Mouse (Mus musculus): Measurements from ENCODE around the gene Olfr224. TPM values are rescaled to one million over a fixed set of nuclear protein-coding genes. Genes with fewer than 3 reads are reported as not detected.

The Olfr224 gene
- total RNA-seq (2023; ENCODE audit: inconsistent age), result not detected in 4 replicates

GRCm38 (mm10) chr11:58570405-58570804 is at the start of gene Olfr224:
Gene Olfr224, minus strand, starts transcription at chr11:58570553.

GRCm38 (mm10) chr11:58615975-58616374 is 45.6 kb upstream of the Olfr224 start, which contains the start of gene 2210407C18Rik:
Gene 2210407C18Rik, minus strand, starts transcription at chr11:58616075.

GRCm38 (mm10) chr11:58594814-58595213 is 24.5 kb upstream of the Olfr224 start, which contains the start of gene Olfr324:
Gene Olfr324, plus strand, starts transcription at chr11:58595114.

GRCm38 (mm10) chr11:58577430-58577829 is 7.1 kb upstream of the Olfr224 start, which contains the start of gene Olfr325:
Gene Olfr325, plus strand, starts transcription at chr11:58577730.

GRCm38 (mm10) chr11:58555536-58555935 is 14.8 kb downstream of the Olfr224 start, which contains the start of gene Olfr328:
Gene Olfr328, minus strand, starts transcription at chr11:58555636.

GRCm38 (mm10) chr11:58546322-58546721 is 24.0 kb downstream of the Olfr224 start, which contains the start of gene Olfr329-ps:
Gene Olfr329-ps, minus strand, starts transcription at chr11:58546422.

GRCm38 (mm10) chr11:58534736-58535135 is 35.6 kb downstream of the Olfr224 start, which contains the start of gene Olfr330:
Gene Olfr330, minus strand, starts transcription at chr11:58534836.

Other genes with a start within 250 kb of the Olfr224 start
- gene Zfp672, start 240.2 kb downstream of the Olfr224 start, total RNA-seq (2023; ENCODE audit: inconsistent age), result 26.9 to 29.1 TPM (median 27.9 TPM) in 4 replicates
- gene Sh3bp5l, start 239.8 kb downstream of the Olfr224 start, total RNA-seq (2023; ENCODE audit: inconsistent age), result 20.2 to 31.2 TPM (median 22.2 TPM) in 4 replicates
- not detected in 4 replicates for gene Lypd8, start 191.5 kb downstream of the Olfr224 start, total RNA-seq (2023; ENCODE audit: inconsistent age)
- not detected in 4 replicates for gene 1810065E05Rik, start 149.4 kb downstream of the Olfr224 start, total RNA-seq (2023; ENCODE audit: inconsistent age)
- gene Gm12253, start 138.0 kb downstream of the Olfr224 start, total RNA-seq (2023; ENCODE audit: inconsistent age), result not detected in 4 replicates
- not detected in 4 replicates for gene Lypd9, start 117.6 kb downstream of the Olfr224 start, total RNA-seq (2023; ENCODE audit: inconsistent age)
- gene Olfr30, start 108.3 kb downstream of the Olfr224 start, total RNA-seq (2023; ENCODE audit: inconsistent age), result not detected in 4 replicates
- not detected in 4 replicates for gene Olfr332, start 78.0 kb downstream of the Olfr224 start, total RNA-seq (2023; ENCODE audit: inconsistent age)
- not detected in 4 replicates for gene Olfr331, start 68.0 kb downstream of the Olfr224 start, total RNA-seq (2023; ENCODE audit: inconsistent age)
- gene Olfr330, start 35.7 kb downstream of the Olfr224 start, total RNA-seq (2023; ENCODE audit: inconsistent age), result not detected in 4 replicates
- gene Olfr329-ps, start 24.1 kb downstream of the Olfr224 start, total RNA-seq (2023; ENCODE audit: inconsistent age), result not detected in 4 replicates
- gene Olfr328, start 14.9 kb downstream of the Olfr224 start, total RNA-seq (2023; ENCODE audit: inconsistent age), result 0.19 TPM in 1 of 4 replicates, not detected in the others
- gene Olfr325, start 7.2 kb upstream of the Olfr224 start, total RNA-seq (2023; ENCODE audit: inconsistent age), result not detected in 4 replicates
- not detected in 4 replicates for gene Olfr324, start 24.6 kb upstream of the Olfr224 start, total RNA-seq (2023; ENCODE audit: inconsistent age)
- not detected in 4 replicates for gene 2210407C18Rik, start 45.5 kb upstream of the Olfr224 start, total RNA-seq (2023; ENCODE audit: inconsistent age)
- gene Olfr323, start 59.9 kb upstream of the Olfr224 start, total RNA-seq (2023; ENCODE audit: inconsistent age), result not detected in 4 replicates
- not detected in 4 replicates for gene Trim58, start 69.9 kb upstream of the Olfr224 start, total RNA-seq (2023; ENCODE audit: inconsistent age)
- gene Olfr322, start 88.2 kb upstream of the Olfr224 start, total RNA-seq (2023; ENCODE audit: inconsistent age), result not detected in 4 replicates
- not detected in 4 replicates for gene Olfr320, start 110.5 kb upstream of the Olfr224 start, total RNA-seq (2023; ENCODE audit: inconsistent age)
- not detected in 4 replicates for gene Olfr319, start 128.6 kb upstream of the Olfr224 start, total RNA-seq (2023; ENCODE audit: inconsistent age)
- 0.58 to 0.96 TPM (median 0.68 TPM) in 4 replicates for gene Olfr318, start 153.5 kb upstream of the Olfr224 start, total RNA-seq (2023; ENCODE audit: inconsistent age)
- gene Olfr317, start 168.7 kb upstream of the Olfr224 start, total RNA-seq (2023; ENCODE audit: inconsistent age), result not detected in 4 replicates
- not detected in 4 replicates for gene Olfr316, start 182.2 kb upstream of the Olfr224 start, total RNA-seq (2023; ENCODE audit: inconsistent age)
- gene Olfr315, start 202.6 kb upstream of the Olfr224 start, total RNA-seq (2023; ENCODE audit: inconsistent age), result not detected in 4 replicates
- not detected in 4 replicates for gene Olfr314, start 212.4 kb upstream of the Olfr224 start, total RNA-seq (2023; ENCODE audit: inconsistent age)
- gene Fam183b, start 231.4 kb upstream of the Olfr224 start, total RNA-seq (2023; ENCODE audit: inconsistent age), result not detected in 4 replicates
- not detected in 4 replicates for gene Olfr313, start 244.4 kb upstream of the Olfr224 start, total RNA-seq (2023; ENCODE audit: inconsistent age)

All from B cell, adult (primary cell).